Mouse (Mus musculus) testis, adult 2 months (tissue): ENCODE results near the gene Ttc25. TPM values are rescaled to one million over a fixed set of nuclear protein-coding genes. Genes with fewer than 3 reads are reported as not detected.
"Not testable (repeated sequence)": the region's sequence is repeated elsewhere in the genome, so short reads cannot be mapped to it uniquely, and the experiment has no call there.

Experiments
- H3K27ac ChIP-seq: fragments of 200-500 bp; 2 replicates; pipeline ENCODE4 v1.5.1; 2012; ENCODE audit warnings: low read depth, low read length; ENCODE audit not compliant: control insufficient read depth, insufficient read depth
- H3K27me3 ChIP-seq: fragments of 200-500 bp; 2 replicates; pipeline ENCODE4 v1.6.1; 2012; ENCODE audit warnings: mild to moderate bottlenecking, low read length, moderate library complexity; ENCODE audit not compliant: control insufficient read depth, insufficient read depth
- H3K36me3 ChIP-seq: fragments of 200-500 bp; 2 replicates; pipeline ENCODE4 v1.6.1; 2012; ENCODE audit warnings: mild to moderate bottlenecking, low read length; ENCODE audit not compliant: control insufficient read depth, insufficient read depth
- H3K4me1 ChIP-seq: fragments of 200-500 bp; 2 replicates; pipeline ENCODE4 v1.6.1; 2012; ENCODE audit warnings: low read length; ENCODE audit not compliant: control insufficient read depth, insufficient read depth
- H3K4me3 ChIP-seq: fragments of 200-500 bp; 2 replicates; pipeline ENCODE4 v1.5.1; 2012; ENCODE audit warnings: low read depth, mild to moderate bottlenecking, low read length, moderate library complexity, mixed read lengths; ENCODE audit not compliant: control insufficient read depth
- CTCF ChIP-seq: fragments of 200-500 bp; IDR thresholded peaks from 2 replicates; pipeline ENCODE4 v1.5.1; 2012; ENCODE audit warnings: low read depth, mild to moderate bottlenecking, inconsistent platforms, low read length, moderate library complexity; ENCODE audit not compliant: control insufficient read depth, insufficient read depth, insufficient replicate concordance
- POLR2A ChIP-seq: fragments of 200-500 bp; IDR thresholded peaks from 2 replicates; pipeline ENCODE4 v1.6.1; 2012; ENCODE audit warnings: low read depth, mild to moderate bottlenecking, inconsistent platforms, low read length, moderate library complexity; ENCODE audit not compliant: control insufficient read depth
- polyA plus RNA-seq: library from polyadenylated mRNA; depleted of rRNA; stranded (reverse); fragments of >200 nt; gene quantifications from 2 replicates; pipeline ENCODE4 v1.2.3, GENCODE M21; 2012

Gene Ttc25
- polyA plus RNA-seq, 1 experiment, result 74.1 TPM

GRCm38 (mm10) chr11:100533871-100534270 is 11.5 kb upstream of the Ttc25 start:
- H3K4me1 ChIP-seq, result peaks cover under 1% of the 10 kb centered on the region
- no peak for TF ChIP-seq CTCF
- no peak for TF ChIP-seq POLR2A
- H3K27me3 ChIP-seq, result no peaks in the 10 kb centered on the region
- no peak overlapping the region for H3K27ac ChIP-seq
- H3K4me3 ChIP-seq, result no peak overlapping the region
- H3K36me3 ChIP-seq, result no peaks in the 10 kb centered on the region

- not testable (repeated sequence) for H3K4me1 ChIP-seq, H3K27me3 ChIP-seq, H3K36me3 ChIP-seq, H3K27ac ChIP-seq, H3K4me3 ChIP-seq
These were observed 11.0 kb upstream of the Ttc25 start for GRCm38 (mm10) chr11:100534411-100534810.

- H3K4me1 ChIP-seq, H3K27me3 ChIP-seq, H3K27ac ChIP-seq, H3K4me3 ChIP-seq, H3K36me3 ChIP-seq: not testable (repeated sequence)
These were observed 10.6 kb upstream of the Ttc25 start for GRCm38 (mm10) chr11:100534821-100535220.

DNA sequence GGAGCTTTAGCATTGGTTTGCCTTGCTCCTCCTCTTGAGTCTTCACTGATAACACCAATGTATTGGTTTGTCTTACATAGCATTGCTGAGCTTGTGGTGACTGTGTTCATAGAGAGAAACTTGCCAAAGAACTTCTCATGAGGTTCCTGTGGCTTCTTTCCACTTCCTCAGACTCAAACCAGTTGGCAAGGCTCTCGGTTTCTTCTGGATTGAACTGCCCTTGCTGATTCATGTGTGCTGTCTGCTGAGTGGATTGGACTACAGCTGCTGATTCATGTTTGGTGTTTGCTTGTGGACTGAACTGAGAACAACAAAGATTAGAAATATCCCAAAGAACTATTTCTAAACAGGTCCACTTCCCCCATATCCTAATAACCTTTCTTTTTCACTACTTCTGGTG is 9.4 kb upstream of the Ttc25 start:
- TF ChIP-seq POLR2A (no peak), CTCF (no peak)
- no peaks in the 10 kb centered on the region for H3K27me3 ChIP-seq

GRCm38 (mm10) chr11:100536466-100536865 is 8.9 kb upstream of the Ttc25 start:
- Histone ChIP-seq H3K27ac (no peak overlapping the region), H3K27me3 (no peaks in the 10 kb centered on the region), H3K4me3 (no peak overlapping the region), H3K4me1 (no peaks in the 10 kb centered on the region), H3K36me3 (no peaks in the 10 kb centered on the region)
- no peak for TF ChIP-seq CTCF
- no peak for TF ChIP-seq POLR2A

More for the DNA sequence above, 9.4 kb upstream of the Ttc25 start:
- no peaks in the 10 kb centered on the region for H3K36me3 ChIP-seq
- H3K4me1 ChIP-seq, result no peaks in the 10 kb centered on the region
- H3K27ac ChIP-seq, result no peak overlapping the region
- H3K4me3 ChIP-seq, result no peak overlapping the region

- no peaks in the 10 kb centered on the region for H3K27me3 ChIP-seq
- H3K4me1 ChIP-seq, result peaks cover 4% of the 10 kb centered on the region
- no peak overlapping the region for H3K4me3 ChIP-seq
- no peaks in the 10 kb centered on the region for H3K36me3 ChIP-seq
- TF ChIP-seq POLR2A (no peak), CTCF (no peak)
- no peak overlapping the region for H3K27ac ChIP-seq
These were observed 4.4 kb upstream of the Ttc25 start for GRCm38 (mm10) chr11:100540966-100541365.

DNA sequence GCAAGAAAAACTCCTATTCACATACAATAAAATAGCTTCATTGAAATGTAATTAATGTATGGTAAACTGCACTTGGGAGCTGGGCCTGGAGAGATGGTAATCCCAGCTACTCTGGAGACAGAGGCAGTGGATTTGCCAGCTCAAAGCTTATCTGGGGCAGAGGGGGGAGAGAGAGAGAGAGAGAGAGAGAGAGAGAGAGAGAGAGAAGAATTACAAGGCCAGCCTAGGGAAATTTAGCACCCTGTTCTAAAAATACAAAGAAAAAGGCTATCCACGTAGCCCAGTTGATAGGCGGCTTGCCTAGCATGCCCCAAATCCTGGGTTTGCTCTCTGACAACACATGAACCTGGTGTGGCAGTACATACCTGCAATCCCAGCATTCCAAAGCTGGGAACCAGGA is 3.8 kb upstream of the Ttc25 start:
- no peak overlapping the region for H3K4me3 ChIP-seq
- peaks cover 7% of the 10 kb centered on the region for H3K4me1 ChIP-seq
- H3K27me3 ChIP-seq, result no peaks in the 10 kb centered on the region
- TF ChIP-seq CTCF, result no peak
- TF ChIP-seq POLR2A, result no peak
- H3K36me3 ChIP-seq, result no peaks in the 10 kb centered on the region
- H3K27ac ChIP-seq, result no peak overlapping the region

GRCm38 (mm10) chr11:100545746-100546085 is 309 bp downstream of the Ttc25 start:
- Histone ChIP-seq H3K27ac (peak overlapping the region; percentile 68), H3K27me3 (no peaks in the 10 kb centered on the region), H3K4me1 (peaks cover 7% of the 10 kb centered on the region), H3K4me3 (peak overlapping the region; percentile 89), H3K36me3 (no peaks in the 10 kb centered on the region; the same call in 1 of the 2 replicates)
- no peak for TF ChIP-seq CTCF
- no peak for TF ChIP-seq POLR2A

DNA sequence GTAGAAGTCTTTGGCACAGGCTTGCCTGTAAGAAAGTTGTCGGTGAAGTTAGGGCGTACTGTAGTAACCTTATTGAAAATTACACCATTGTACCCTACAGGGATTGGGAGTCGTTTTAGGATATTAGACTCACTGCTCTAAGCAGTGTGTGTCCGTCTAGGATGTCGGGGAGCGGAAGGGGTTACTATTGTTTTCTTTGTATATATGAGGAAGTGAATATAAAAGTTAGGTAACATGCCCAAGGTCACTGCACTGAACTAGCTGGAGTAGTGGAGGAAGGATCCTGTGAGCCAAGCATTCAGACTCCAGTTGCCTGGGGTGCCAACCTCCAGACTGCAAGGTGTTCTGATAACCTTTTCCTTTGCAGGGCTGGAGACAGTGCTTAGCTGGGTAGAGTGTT is 1.5 kb downstream of the Ttc25 start:
- TF ChIP-seq POLR2A (no peak), CTCF (no peak)
- Histone ChIP-seq H3K36me3 (no peaks in the 10 kb centered on the region; the same call in none of the 2 replicates), H3K4me3 (peak overlapping the region; percentile 14; the same call in 1 of the 2 replicates), H3K27me3 (no peaks in the 10 kb centered on the region), H3K4me1 (peaks cover 7% of the 10 kb centered on the region), H3K27ac (no peak overlapping the region)
